Mouse (Mus musculus): ENCODE results near the gene Tom1.

Tom1 gene

DNA sequence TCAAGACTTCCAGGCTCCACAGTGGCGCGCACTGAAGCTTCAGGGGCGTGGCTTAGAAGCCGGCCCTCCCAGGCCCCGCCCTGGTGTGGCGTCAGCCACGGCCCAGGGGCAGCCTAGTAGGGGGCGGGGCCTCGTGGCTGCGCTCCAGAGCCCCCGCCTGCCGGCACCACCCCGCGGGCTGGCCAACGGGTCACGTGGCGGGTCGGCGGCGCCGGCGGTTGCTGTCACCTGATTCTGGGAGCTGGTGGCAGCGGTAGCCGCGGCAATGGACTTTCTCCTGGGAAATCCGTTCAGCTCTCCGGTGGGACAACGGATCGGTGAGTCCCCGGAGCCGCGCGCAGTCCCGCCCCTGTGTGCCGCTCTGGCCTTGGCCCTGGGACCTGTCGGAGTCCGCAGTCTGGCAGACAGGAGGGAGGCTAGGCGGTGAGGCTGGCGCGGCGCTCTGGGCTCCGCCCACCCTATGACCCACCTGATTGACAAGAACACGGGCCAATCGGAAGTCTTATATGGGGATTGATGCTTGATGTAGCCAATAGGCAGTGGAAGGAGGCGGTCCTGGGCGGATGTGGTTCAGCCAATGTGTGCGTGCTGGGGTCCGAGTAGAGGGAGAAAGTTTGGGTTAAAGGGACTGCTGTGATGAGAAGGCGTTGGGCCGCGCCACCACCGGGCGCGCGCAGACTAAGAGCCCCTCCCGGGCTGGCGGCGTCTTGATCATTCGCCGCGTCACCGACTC lies at the start of gene Tom1:
Gene Tom1, plus strand, starts transcription at position 195 of the 733 bp plus-strand sequence.
- DNase-seq = peak; percentile 98

- no peak for DNase-seq
Observed at GRCm38 (mm10) chr8:74987436-74987835, 46.1 kb upstream of the Tom1 start.

DNA sequence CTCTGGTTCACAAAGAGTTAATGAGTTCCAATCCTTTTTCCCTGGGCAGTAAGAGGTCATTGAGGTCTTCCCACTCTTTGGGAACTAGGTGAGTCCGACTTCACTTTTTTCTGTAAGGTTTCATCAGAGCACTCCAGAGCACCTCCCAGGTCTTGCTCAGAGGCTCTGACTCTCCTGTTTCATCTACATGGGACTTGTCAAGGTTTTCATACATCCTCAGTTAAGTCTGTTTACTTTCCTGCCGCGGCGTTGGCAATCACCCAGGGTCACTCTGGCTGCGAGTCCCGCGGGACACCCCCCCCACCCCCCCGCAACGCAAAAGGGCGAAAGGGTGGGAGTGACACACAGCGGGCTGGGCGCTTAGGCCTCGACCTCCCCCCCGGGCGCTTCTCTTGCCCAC lies 43.5 kb upstream of the Tom1 start:
- no peak for DNase-seq

- DNase-seq = no peak
Observed at GRCm38 (mm10) chr8:74993081-74993474, 40.4 kb upstream of the Tom1 start, which contains the start of gene Hmgxb4. TSS of gene Hmgxb4 (plus strand) at chr8:74993356.

DNA sequence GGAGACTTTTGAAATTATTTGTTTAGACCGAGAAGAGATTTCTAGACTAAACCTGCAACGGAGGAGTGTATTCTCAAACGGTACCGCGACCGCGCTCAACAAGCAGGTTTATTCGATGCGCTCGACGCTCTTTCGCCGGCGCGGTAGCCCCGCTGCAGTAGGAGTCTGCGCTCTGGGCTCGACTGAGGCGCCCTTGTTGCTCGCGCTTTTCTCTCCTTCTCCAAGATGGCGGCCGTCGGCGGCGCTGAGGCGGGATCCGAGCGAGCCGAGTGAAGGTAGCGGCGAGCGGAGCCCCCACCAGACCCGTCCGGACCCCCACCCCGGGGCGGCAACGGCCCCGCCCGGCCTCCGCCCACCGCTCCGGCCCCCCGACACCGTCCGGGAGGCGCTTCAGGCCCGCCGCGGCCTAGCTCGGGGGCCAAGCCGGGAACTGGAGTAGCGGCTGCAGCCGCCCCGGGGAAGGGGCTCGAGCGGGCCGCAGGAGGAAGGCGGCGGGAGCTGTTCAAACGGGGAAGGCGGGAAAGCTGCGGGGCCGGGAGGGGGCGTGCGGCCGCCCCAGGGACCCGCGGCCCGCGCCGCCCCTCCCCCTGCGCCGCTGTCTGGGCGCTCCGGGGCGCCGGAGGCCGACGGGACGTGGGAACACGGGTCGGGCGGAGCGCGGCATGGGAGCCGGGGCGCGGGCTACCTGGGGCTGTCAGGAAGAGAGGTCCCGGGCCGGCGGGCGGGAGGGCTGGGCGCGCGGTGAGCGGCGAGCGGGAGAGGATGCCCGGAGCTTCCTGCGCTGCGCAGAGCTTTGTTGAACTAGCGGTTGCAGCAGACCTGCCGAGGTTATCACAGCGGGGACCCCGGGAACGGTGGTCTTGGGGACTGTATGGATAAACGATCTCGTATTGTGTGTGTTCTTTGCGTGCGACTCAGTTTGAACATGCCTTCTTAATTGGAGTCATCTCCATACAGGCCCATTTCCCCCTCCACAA lies 39.7 kb upstream of the Tom1 start:
- peak; percentile 89 for DNase-seq

DNA sequence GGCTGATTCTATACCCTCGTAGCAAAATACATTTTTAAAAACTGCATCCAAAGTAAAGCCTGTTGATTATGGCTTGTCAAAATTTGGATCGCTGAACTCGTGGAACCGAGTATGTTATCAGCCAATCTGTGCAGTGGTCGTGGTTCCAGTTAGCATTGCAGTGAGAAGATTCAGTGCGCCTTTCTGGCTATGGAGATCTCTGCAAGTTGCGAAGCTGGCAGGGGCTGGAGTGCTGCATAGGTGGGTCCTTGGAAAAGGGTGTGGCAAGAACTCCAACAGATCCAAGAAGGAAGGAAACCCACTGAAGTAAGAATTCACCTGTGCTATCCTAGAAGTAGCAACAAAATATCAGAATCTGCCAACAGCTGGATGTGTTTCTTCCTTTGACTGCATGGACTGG lies 39.0 kb upstream of the Tom1 start:
- no peak for DNase-seq

DNA sequence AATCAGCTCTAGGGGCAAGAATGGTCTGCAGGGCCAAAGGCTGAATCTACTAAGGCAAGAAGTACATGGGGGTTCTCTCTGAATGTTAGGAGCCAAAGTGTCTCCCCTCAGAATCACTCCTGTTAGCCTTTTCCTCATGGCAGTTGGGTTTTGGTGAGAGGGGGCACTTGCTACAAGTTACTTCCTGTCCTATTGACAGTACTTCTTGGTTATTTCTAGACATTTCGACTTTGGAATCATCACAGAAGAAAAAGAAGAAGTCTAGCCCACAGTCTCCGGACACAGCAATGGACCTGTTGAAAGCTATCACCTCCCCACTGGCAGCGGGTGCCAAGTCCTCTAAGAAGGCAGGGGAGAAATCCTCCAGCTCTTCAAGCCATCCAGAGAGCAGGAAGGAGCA lies 33.1 kb upstream of the Tom1 start:
- DNase-seq = no peak

- no peak for DNase-seq
Observed at GRCm38 (mm10) chr8:75008826-75009225, 24.7 kb upstream of the Tom1 start.

DNA sequence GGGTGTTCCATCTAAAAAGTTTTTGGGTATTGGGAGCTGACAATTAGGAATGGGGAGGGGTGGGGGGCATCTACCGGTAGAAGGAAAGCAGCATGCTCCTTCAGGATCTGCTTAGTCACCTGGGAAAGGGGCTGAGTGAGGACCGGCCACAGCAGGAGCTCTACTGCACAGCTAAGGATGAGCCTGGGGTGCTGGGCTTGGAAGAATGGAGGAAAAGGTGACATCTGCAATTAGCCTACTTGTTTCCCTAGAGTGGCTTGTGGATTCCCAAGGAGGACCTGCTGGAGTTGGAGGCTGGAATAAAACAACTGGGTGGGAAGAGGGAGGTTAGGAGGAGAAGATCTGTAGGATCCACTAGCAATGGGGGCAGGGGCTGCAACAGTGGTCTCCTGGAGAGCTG lies 19.9 kb upstream of the Tom1 start:
- no peak for DNase-seq

DNA sequence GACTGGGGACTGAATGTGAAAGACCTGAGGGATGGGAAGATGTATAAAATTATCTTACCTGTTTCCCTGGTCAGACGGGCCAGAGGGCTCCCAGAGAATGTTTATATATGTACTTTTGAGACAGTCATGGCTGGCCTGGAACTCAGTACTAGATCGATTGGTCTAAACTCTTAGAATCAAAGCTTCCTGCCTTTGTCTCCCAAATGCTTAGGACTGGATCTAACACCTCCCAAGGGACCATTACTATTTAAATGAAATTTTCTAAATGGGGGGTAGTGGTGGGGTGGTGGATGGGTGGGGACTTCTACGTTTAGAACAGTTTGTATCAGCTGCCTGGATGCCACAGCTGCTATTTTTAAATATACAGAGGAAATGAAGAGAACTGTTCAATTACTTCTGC lies 19.5 kb upstream of the Tom1 start:
- no peak for DNase-seq

DNA sequence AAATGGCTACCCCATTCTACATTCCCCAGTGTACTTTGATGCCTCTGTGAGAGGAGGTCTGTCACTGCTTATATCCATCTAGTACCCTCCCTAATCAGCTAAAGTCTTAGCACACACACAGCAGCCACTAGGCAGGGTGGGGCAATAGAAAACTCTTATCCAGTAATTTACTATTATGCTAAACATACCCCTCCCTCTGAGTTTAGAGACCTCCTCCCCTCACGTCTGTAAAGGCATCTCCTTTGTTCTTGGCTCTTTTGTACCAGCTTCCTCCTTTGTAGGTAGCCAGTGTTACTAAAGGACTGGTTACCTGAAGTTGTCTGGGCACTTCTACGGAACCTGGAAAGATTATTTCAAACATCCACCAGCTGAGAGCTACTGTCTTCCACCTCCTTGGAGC lies 17.5 kb upstream of the Tom1 start:
- no peak for DNase-seq

GRCm38 (mm10) chr8:75016422-75016821 lies 17.1 kb upstream of the Tom1 start:
- no peak for DNase-seq

DNA sequence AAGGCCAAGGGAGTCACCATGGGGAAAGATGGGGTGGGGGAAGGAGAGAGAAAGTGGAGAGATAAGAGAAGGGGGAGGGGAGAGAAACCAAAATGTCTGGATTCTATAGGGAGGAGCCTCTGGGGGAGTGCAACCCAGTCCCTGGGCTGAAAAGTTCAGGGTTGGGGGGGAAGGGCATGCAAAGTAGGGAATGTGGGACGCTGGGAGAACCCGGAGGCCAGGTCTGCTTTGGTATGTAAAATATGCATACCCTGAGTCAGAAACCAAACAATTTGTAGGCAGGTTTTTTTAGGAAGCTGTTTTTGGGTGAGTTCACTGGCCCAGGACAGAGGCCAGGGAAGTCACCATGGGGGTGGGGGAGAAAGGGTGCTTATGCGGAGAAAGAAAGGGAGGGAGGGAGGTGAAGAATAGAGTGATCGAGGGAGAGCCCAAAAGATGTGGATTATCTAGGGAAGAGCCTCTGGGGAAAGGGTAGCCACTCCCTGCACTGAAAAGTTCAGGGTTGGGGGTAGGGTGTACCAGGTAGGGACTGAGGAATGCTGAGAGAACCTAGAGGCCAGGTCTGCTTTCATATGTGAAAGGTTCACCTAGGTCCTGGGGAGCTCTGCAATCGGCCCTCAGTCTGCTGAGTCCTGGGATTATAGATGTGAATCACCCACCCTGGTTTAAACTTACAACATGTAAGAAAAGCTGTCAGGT lies 15.1 kb upstream of the Tom1 start:
- DNase-seq = no peak

GRCm38 (mm10) chr8:75023660-75024316 lies 9.7 kb upstream of the Tom1 start:
- no peak for DNase-seq

- DNase-seq = no peak
Observed at GRCm38 (mm10) chr8:75025809-75026208, 7.7 kb upstream of the Tom1 start.

- no peak for DNase-seq
Observed at GRCm38 (mm10) chr8:75030453-75031024, 3.0 kb upstream of the Tom1 start.

DNA sequence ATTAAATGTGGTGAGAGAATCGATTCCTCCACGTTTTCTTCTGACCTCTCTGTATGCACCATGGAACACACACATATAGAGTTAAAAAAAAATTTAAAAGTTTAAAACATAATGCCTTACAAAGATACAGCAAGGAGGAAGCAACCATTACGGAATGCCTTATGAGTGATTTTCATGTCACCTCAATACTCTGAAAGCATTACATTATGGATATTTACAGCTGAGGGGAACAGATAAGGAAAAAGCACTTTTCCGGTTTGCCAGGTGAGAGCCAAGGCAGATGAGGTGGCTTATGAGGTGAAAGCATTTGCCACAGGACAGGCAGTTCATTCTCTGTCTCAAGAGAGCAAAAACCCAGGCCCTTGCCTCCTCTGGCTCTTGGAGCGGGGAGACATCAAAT lies 544 bp upstream of the Tom1 start:
- DNase-seq = no peak

DNA sequence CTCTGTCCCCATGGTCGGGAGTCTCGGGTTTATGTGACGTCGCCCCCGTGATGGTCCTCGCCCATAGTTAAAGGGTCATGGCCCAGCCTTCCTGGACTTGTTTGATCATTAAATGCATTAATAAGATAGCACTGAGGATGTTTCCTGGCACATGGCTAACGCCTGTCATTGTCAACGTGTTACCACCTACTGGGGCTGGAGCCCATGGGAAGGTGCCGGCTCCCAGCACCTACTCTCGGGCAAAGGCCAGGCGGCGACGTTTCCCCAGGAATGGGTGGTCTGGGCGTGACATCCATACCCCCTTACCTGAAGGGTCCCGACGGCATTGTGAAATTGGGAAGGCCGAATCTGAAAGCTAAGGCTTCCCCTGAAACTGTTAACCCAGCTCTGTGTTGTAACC lies 780 bp downstream of the Tom1 start:
- DNase-seq = no peak

DNA sequence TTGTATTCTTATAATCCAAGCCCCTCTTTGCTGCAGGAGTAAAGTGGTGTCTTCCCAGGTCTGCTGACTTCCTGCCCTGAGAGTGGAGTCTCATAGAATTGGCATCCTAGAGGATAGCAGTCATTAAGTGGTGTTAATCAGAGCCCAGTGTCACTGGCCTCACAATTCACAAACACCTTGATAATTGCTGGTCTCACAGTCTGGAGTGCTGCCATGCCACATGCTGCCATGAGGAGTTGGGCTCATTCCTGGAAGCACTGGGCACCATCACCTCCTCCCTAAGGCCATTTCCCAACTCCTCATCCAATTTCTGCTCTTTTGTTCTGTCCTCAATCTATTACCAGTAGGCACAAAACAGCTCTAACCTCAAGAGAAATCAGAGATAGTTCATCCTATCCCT lies 2.1 kb downstream of the Tom1 start:
- DNase-seq = no peak

- no peak for DNase-seq
Observed at GRCm38 (mm10) chr8:75038497-75038896, 5.0 kb downstream of the Tom1 start.

- no peak for DNase-seq
Observed at GRCm38 (mm10) chr8:75039754-75040153, 6.2 kb downstream of the Tom1 start.

GRCm38 (mm10) chr8:75042171-75042570 lies 8.7 kb downstream of the Tom1 start:
- DNase-seq = no peak
